Mouse (Mus musculus): ENCODE results near the gene Dctd. TPM values are rescaled to one million over a fixed set of nuclear protein-coding genes. Genes with fewer than 3 reads are reported as not detected.

Dctd gene
- 3.9 and 18.8 TPM in 2 replicates for polyA plus RNA-seq (2012; rRNA removed; ENCODE audit: low replicate concordance)

DNA sequence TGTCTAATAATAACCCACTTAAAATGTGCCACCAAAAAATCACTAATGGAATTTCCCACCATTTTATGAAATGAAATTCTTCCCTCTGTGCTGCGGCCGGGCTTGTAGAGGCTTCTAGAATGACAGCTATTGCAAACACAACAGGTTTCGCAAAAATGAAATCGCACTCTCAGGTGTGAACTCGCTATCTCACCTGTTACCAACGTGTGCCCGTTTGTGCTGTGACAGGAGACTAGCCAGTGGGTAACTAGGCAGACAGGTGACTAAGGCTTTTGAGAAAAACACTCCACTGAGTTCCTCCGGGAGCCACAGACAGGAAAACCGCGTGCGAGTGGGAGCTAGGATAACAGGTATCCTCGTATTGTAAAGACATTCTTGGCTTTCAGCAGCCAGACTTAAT, at the start of gene Dctd:
Gene Dctd (plus strand): TSS at position 301 of the 400 bp plus-strand sequence.

Other genes with a start within 250 kb of the Dctd start
- 9.0 and 11.8 TPM in 2 replicates for gene Wwc2, start 108.2 kb upstream of the Dctd start, polyA plus RNA-seq (2012; rRNA removed; ENCODE audit: low replicate concordance)

Measured in subcutaneous adipose tissue, adult 2 months (tissue).